Mouse (Mus musculus) olfactory bulb, adult 2 months (tissue): ENCODE data around the gene Wfikkn1. TPM values are rescaled to one million over a fixed set of nuclear protein-coding genes. Genes with fewer than 3 reads are reported as not detected.

Experiments
- H3K27ac ChIP-seq: fragments of 200-500 bp; 2 replicates; pipeline ENCODE4 v1.5.1; 2012; ENCODE audit warnings: low read depth, low read length; ENCODE audit not compliant: insufficient read depth
- H3K4me1 ChIP-seq: fragments of 200-500 bp; 2 replicates; pipeline ENCODE4 v1.6.1; 2012; ENCODE audit warnings: low read length; ENCODE audit not compliant: control insufficient read depth, insufficient read depth
- H3K4me3 ChIP-seq: fragments of 200-500 bp; 2 replicates; pipeline ENCODE4 v1.5.1; 2012; ENCODE audit warnings: mild to moderate bottlenecking, low read depth, low read length, moderate library complexity; ENCODE audit not compliant: insufficient read depth
- CTCF ChIP-seq: fragments of 200-500 bp; IDR thresholded peaks from 2 replicates; pipeline ENCODE4 v1.5.1; 2012; ENCODE audit warnings: low read depth, mild to moderate bottlenecking, low read length, moderate library complexity; ENCODE audit not compliant: insufficient read depth
- POLR2A ChIP-seq: fragments of 200-500 bp; IDR thresholded peaks from 2 replicates; pipeline ENCODE4 v1.6.1; 2012; ENCODE audit warnings: mild to moderate bottlenecking, low read depth, low read length, moderate library complexity; ENCODE audit not compliant: insufficient read depth
- WGBS: fragments of 180-500 bp; shearing (Covaris S2); methylation state at CpG from one replicate; pipeline ENCODE4 v1.1.7; 2018; 5-methylcytosine and 5-hydroxymethylcytosine counted together
- polyA plus RNA-seq: library from polyadenylated mRNA; stranded (reverse); fragments of >200 nt; gene quantifications from 2 replicates; pipeline ENCODE4 v1.2.4, GENCODE M21; 2012; ENCODE audit warnings: low replicate concordance; ENCODE audit not compliant: missing spikeins, insufficient read depth, insufficient read length

Gene Wfikkn1
- polyA plus RNA-seq, 1 experiment: not detected

GRCm38 (mm10) chr17:25888837-25889236 is 8.2 kb upstream of the Wfikkn1 start:
- TF ChIP-seq CTCF (no peak), POLR2A (no peak)
- H3K4me1 ChIP-seq: 0 out of 2 replicates have a peak, but pooled peaks cover 2% of the 10 kb centered on the region
- H3K27ac ChIP-seq: no peak overlapping the region
- H3K4me3 ChIP-seq: no peak overlapping the region
- WGBS: 51% methylated on average over 3 of the region's 3 CpGs

GRCm38 (mm10) chr17:25887467-25887866 is 6.8 kb upstream of the Wfikkn1 start:
- Histone ChIP-seq H3K4me3 (no peak overlapping the region), H3K4me1 (0 out of 2 replicates have a peak, but pooled peaks cover 2% of the 10 kb centered on the region), H3K27ac (no peak overlapping the region)
- TF ChIP-seq CTCF (no peak), POLR2A (no peak)
- WGBS: 79% methylated on average over 10 of the region's 10 CpGs

- TF ChIP-seq CTCF: no peak
- TF ChIP-seq POLR2A: no peak
- 0 out of 2 replicates have a peak, but pooled peaks cover 2% of the 10 kb centered on the region for H3K4me1 ChIP-seq
- H3K4me3 ChIP-seq: no peak overlapping the region
- no peak overlapping the region for H3K27ac ChIP-seq
Measured at GRCm38 (mm10) chr17:25886806-25887205, 6.1 kb upstream of the Wfikkn1 start.

GRCm38 (mm10) chr17:25885636-25886035 is 5.0 kb upstream of the Wfikkn1 start:
- TF ChIP-seq POLR2A (no peak), CTCF (no peak)
- 67% methylated on average over 4 of the region's 4 CpGs for WGBS
- no peak overlapping the region for H3K27ac ChIP-seq
- H3K4me1 ChIP-seq: 0 out of 2 replicates have a peak, but pooled peaks cover 2% of the 10 kb centered on the region
- no peak overlapping the region for H3K4me3 ChIP-seq

- H3K4me1 ChIP-seq: peaks cover 8% of the 10 kb centered on the region; the same call in 1 of the 2 replicates
- 92% methylated on average over 3 of the region's 3 CpGs for WGBS
- TF ChIP-seq CTCF (no peak), POLR2A (no peak)
- H3K27ac ChIP-seq: no peak overlapping the region
- no peak overlapping the region for H3K4me3 ChIP-seq
Measured at GRCm38 (mm10) chr17:25883824-25884223, 3.2 kb upstream of the Wfikkn1 start.

- Histone ChIP-seq H3K4me1 (peaks cover 11% of the 10 kb centered on the region; the same call in 1 of the 2 replicates), H3K4me3 (no peak overlapping the region), H3K27ac (no peak overlapping the region)
- 73% methylated on average over 8 of the region's 8 CpGs for WGBS
- no peak for TF ChIP-seq POLR2A
- no peak for TF ChIP-seq CTCF
Measured at GRCm38 (mm10) chr17:25883268-25883667, 2.6 kb upstream of the Wfikkn1 start.

GRCm38 (mm10) chr17:25882306-25882705 is 1.6 kb upstream of the Wfikkn1 start:
- no peak overlapping the region for H3K4me3 ChIP-seq
- no peak overlapping the region for H3K27ac ChIP-seq
- TF ChIP-seq CTCF: no peak
- no peak for TF ChIP-seq POLR2A
- peaks cover 12% of the 10 kb centered on the region for H3K4me1 ChIP-seq
- WGBS: 65% methylated on average over 5 of the region's 5 CpGs

GRCm38 (mm10) chr17:25881691-25882090 is 1.0 kb upstream of the Wfikkn1 start:
- Histone ChIP-seq H3K4me1 (peaks cover 18% of the 10 kb centered on the region), H3K27ac (no peak overlapping the region), H3K4me3 (no peak overlapping the region)
- no peak for TF ChIP-seq CTCF
- TF ChIP-seq POLR2A: no peak
- WGBS: 56% methylated on average over 4 of the region's 4 CpGs

- H3K4me1 ChIP-seq: peaks cover 24% of the 10 kb centered on the region
- no peak overlapping the region for H3K27ac ChIP-seq
- no peak overlapping the region for H3K4me3 ChIP-seq
- WGBS: 26% methylated on average over 5 of the region's 5 CpGs
- TF ChIP-seq CTCF: no peak
- TF ChIP-seq POLR2A: no peak
Measured at GRCm38 (mm10) chr17:25880913-25881641, 419 bp upstream of the Wfikkn1 start.
